Mouse (Mus musculus) liver, embryonic 14.5 days (tissue): ENCODE measurements around the gene Olfr1061.

Experiments
- CTCF ChIP-seq: IDR thresholded peaks from 2 replicates; pipeline ENCODE4 v1.5.1; 2016; ENCODE audit warnings: antibody characterized with exemption, low read depth, control low read depth
- EP300 ChIP-seq: IDR thresholded peaks from 2 replicates; pipeline ENCODE4 v1.6.1; 2016; ENCODE audit warnings: antibody characterized with exemption, low read depth

- TF ChIP-seq CTCF (no peak), EP300 (no peak)
Measured at GRCm38 (mm10) chr2:86413950-86414349, at the start of gene Olfr1061.
